ENCODE assay signal across 8 mouse cellular contexts in genomic region chr2:93333817-93334731, GRCm38 (mm10). TPM values are rescaled to one million over a fixed set of nuclear protein-coding genes. Genes with fewer than 3 reads are reported as not detected.
DNase-seq lines count a peak whose midpoint lies in the region; ATAC-seq and TF ChIP-seq lines count a peak whose summit lies in the region.

Gene Tspan18, minus strand, starts transcription at chr2:93334505.

- ATAC-seq in embryonic facial prominence, embryonic 11.5 days (replicated peaks; ENCODE audit: insufficient number of reproducible peaks, low FRiP score, low TSS enrichment, low read depth), result peak; percentile 70
- ATAC-seq in liver, embryonic 11.5 days (replicated peaks; ENCODE audit: low FRiP score), result peak; percentile 87
- peak; percentile 89 for ATAC-seq in stomach, embryonic 14.5 days (ENCODE audit: insufficient number of reproducible peaks, insufficient read depth, low FRiP score, low read depth)

- no peaks in the 10 kb centered on the region for H3K36me3 ChIP-seq in embryonic facial prominence, embryonic 11.5 days (replicated peaks; ENCODE audit: control insufficient read depth, insufficient read depth, low read depth, low read length)
- no peaks in the 10 kb centered on the region for H3K36me3 ChIP-seq in kidney, adult 2 months (ENCODE audit: control insufficient read depth, insufficient read depth, low read length)
- H3K36me3 ChIP-seq in liver, embryonic 11.5 days (ENCODE audit: control insufficient read depth, insufficient read depth, low read length), result no peaks in the 10 kb centered on the region
- no peaks in the 10 kb centered on the region for H3K36me3 ChIP-seq in stomach, embryonic 14.5 days (ENCODE audit: control insufficient read depth, insufficient read depth, low read length)

- TF ChIP-seq POLR2A in kidney, adult 2 months (IDR thresholded peaks at IDR 0.05; ENCODE audit: low read depth, low read length), result no peak

- peak within 1 kb of the TSS; percentile 14; the same call in 1 of the 2 replicates for H3K27ac ChIP-seq in embryonic facial prominence, embryonic 11.5 days (replicated peaks; ENCODE audit: low read depth, low read length)
- 0 out of 2 replicates have a peak within 1 kb of the TSS, but pooled peaks have one; percentile 7 for H3K27ac ChIP-seq in kidney, adult 2 months (ENCODE audit: insufficient read depth, low read depth, low read length)
- peak within 1 kb of the TSS; percentile 57 for H3K27ac ChIP-seq in liver, embryonic 11.5 days (ENCODE audit: low read depth, low read length)
- peak within 1 kb of the TSS; percentile 76 for H3K27ac ChIP-seq in stomach, embryonic 14.5 days (ENCODE audit: low read length)

- H3K9ac ChIP-seq in embryonic facial prominence, embryonic 11.5 days (replicated peaks; ENCODE audit: low read length), result peak within 1 kb of the TSS; percentile 59
- peak within 1 kb of the TSS; percentile 69 for H3K9ac ChIP-seq in liver, embryonic 11.5 days (ENCODE audit: low read depth, low read length)
- H3K9ac ChIP-seq in stomach, embryonic 14.5 days (replicated peaks; ENCODE audit: low read depth, low read length), result peak within 1 kb of the TSS; percentile 56

- H3K4me3 ChIP-seq in embryonic facial prominence, embryonic 11.5 days (ENCODE audit: low read depth, low read length), result peak within 1 kb of the TSS; percentile 65
- peak within 1 kb of the TSS; percentile 65 for H3K4me3 ChIP-seq in kidney, adult 2 months (ENCODE audit: insufficient read depth, low read depth, low read length)
- H3K4me3 ChIP-seq in liver, embryonic 11.5 days (ENCODE audit: low read depth, low read length), result peak within 1 kb of the TSS; percentile 72
- H3K4me3 ChIP-seq in stomach, embryonic 14.5 days (ENCODE audit: low read depth, low read length), result peak within 1 kb of the TSS; percentile 69

- H3K27me3 ChIP-seq in embryonic facial prominence, embryonic 11.5 days (ENCODE audit: control insufficient read depth, insufficient read depth, low read length), result no peaks in the 10 kb centered on the region
- H3K27me3 ChIP-seq in kidney, adult 2 months (replicated peaks; ENCODE audit: control insufficient read depth, insufficient read depth, low read length), result no peaks in the 10 kb centered on the region
- no peaks in the 10 kb centered on the region; the same call in 1 of the 2 replicates for H3K27me3 ChIP-seq in liver, embryonic 11.5 days (replicated peaks; ENCODE audit: control insufficient read depth, insufficient read depth, low read length)
- no peaks in the 10 kb centered on the region for H3K27me3 ChIP-seq in stomach, embryonic 14.5 days (ENCODE audit: control insufficient read depth, insufficient read depth, low read length)

- peak; percentile 27 to 45 for DNase-seq in left cerebral cortex, adult 18-20 months (ENCODE audit: low spot score in 2 of 2)
- DNase-seq in left cerebral cortex, adult 11 months (ENCODE audit: low spot score), result no peak
- peak; percentile 82 for DNase-seq in embryonic facial prominence, embryonic 11.5 days (ENCODE audit: low spot score)
- DNase-seq in heart, adult 8-10 months (ENCODE audit: low spot score), result peak; percentile 40
- peak; percentile 78 for DNase-seq in kidney, adult 2 months
- DNase-seq in liver, embryonic 11.5 days (ENCODE audit: low spot score), result peak; percentile 84
- peak; percentile 28 for DNase-seq in naive thymus-derived CD4-positive, alpha-beta T cell, adult 2 months (ENCODE audit: low read depth)

- no peak for TF ChIP-seq CTCF in kidney, adult 2 months (conservative IDR thresholded peaks at IDR 0.05; ENCODE audit: insufficient read depth, insufficient read length, low read depth, low read length)

- peak within 1 kb of the TSS; percentile 100 for H3K4me2 ChIP-seq in embryonic facial prominence, embryonic 11.5 days (ENCODE audit: low read depth, low read length)
- H3K4me2 ChIP-seq in liver, embryonic 11.5 days, result peak within 1 kb of the TSS; percentile 100
- peak within 1 kb of the TSS; percentile 96 for H3K4me2 ChIP-seq in stomach, embryonic 14.5 days (replicated peaks; ENCODE audit: low read depth, low read length)

- under 1% methylated on average over 95 of the region's 95 CpGs for WGBS in embryonic facial prominence, embryonic 11.5 days
- WGBS in kidney, adult 2 months, result under 1% methylated on average over 93 of the region's 95 CpGs
- under 1% methylated on average over 85 of the region's 95 CpGs for WGBS in liver, embryonic 11.5 days
- under 1% methylated on average over 91 of the region's 95 CpGs for WGBS in stomach, embryonic 14.5 days

- no peaks in the 10 kb centered on the region for H3K9me3 ChIP-seq in embryonic facial prominence, embryonic 11.5 days (replicated peaks; ENCODE audit: control insufficient read depth, low read length)
- H3K9me3 ChIP-seq in liver, embryonic 11.5 days (ENCODE audit: control insufficient read depth, low read length), result no peaks in the 10 kb centered on the region
- no peaks in the 10 kb centered on the region for H3K9me3 ChIP-seq in stomach, embryonic 14.5 days (ENCODE audit: control insufficient read depth, low read depth, low read length)

- H3K4me1 ChIP-seq in embryonic facial prominence, embryonic 11.5 days (ENCODE audit: control insufficient read depth, insufficient read depth, low read length), result no peaks in the 10 kb centered on the region; the same call in 1 of the 2 replicates
- H3K4me1 ChIP-seq in kidney, adult 2 months (ENCODE audit: control insufficient read depth, insufficient read depth, low read length), result peaks cover 2% of the 10 kb centered on the region; the same call in 1 of the 2 replicates
- peaks cover 5% of the 10 kb centered on the region; the same call in 1 of the 2 replicates for H3K4me1 ChIP-seq in liver, embryonic 11.5 days (replicated peaks; ENCODE audit: control insufficient read depth, insufficient read depth, low read length)
- H3K4me1 ChIP-seq in stomach, embryonic 14.5 days (ENCODE audit: control insufficient read depth, insufficient read depth, low read length), result peaks cover 7% of the 10 kb centered on the region; the same call in 1 of the 2 replicates

RNA-seq across cellular contexts. Expression of gene Tspan18, which starts in this region (rescaled TPM):
- total RNA-seq in left cerebral cortex, adult 18-20 months (2021), result 1 to 10 TPM; 1.4 to 1.6 TPM
- polyA plus RNA-seq in embryonic facial prominence, embryonic 11.5 days (2014; fragmentation: Nextera tagmentation; extraction: Ambion mirVana), result 21.6 and 26.2 TPM in 2 replicates
- total RNA-seq in heart, adult 8-10 months (2022), result 1 to 10 TPM; 7.3 to 9.9 (median 9.0) TPM
- 18.9 and 20.9 TPM in 2 replicates for polyA plus RNA-seq in kidney, adult 2 months (2012; rRNA removed)
- 19.4 and 19.5 TPM in 2 replicates for polyA plus RNA-seq in liver, embryonic 11.5 days (2014; fragmentation: Nextera tagmentation; extraction: Ambion mirVana)
- 27.6 and 30.3 TPM in 2 replicates for polyA plus RNA-seq in stomach, embryonic 14.5 days (2014; fragmentation: Nextera tagmentation; extraction: Ambion mirVana)

Comparison
In these comparisons a context has a peak if more than half of its experiments do, and no peak if none do; other contexts are left out.
1. H3K27ac ChIP-seq: peak in every context shown above with its lines; median percentile 76 in stomach, embryonic 14.5 days; 57 in liver, embryonic 11.5 days; 14 in embryonic facial prominence, embryonic 11.5 days; 7 in kidney, adult 2 months.